Mouse (Mus musculus) liver, embryonic 16.5 days (tissue): ENCODE measurements around the gene Pcca. TPM values are rescaled to one million over a fixed set of nuclear protein-coding genes. Genes with fewer than 3 reads are reported as not detected.

Source experiments
- ATAC-seq: fragments of 200-750 bp; cut with Nextera tagmentation; 2 replicates; pipeline ENCODE4 v1.8.0; 2017; ENCODE audit warnings: low read depth, mild to moderate bottlenecking, moderate number of reproducible peaks, moderate library complexity
- H3K27ac ChIP-seq: fragments of 300-500 bp; sonication (generic); 2 replicates; pipeline ENCODE4 v1.5.1; 2014; ENCODE audit warnings: mild to moderate bottlenecking, low read length
- H3K27me3 ChIP-seq: fragments of 300-500 bp; sonication (generic); 2 replicates; pipeline ENCODE4 v1.6.1; 2014; ENCODE audit warnings: low read depth, low read length, mixed read lengths; ENCODE audit not compliant: control insufficient read depth, insufficient read depth
- H3K36me3 ChIP-seq: fragments of 300-500 bp; sonication (generic); 2 replicates; pipeline ENCODE4 v1.6.1; 2014; ENCODE audit warnings: mild to moderate bottlenecking; ENCODE audit not compliant: control insufficient read depth, insufficient read depth
- H3K4me1 ChIP-seq: fragments of 300-500 bp; sonication (generic); 2 replicates; pipeline ENCODE4 v1.6.1; 2014; ENCODE audit warnings: low read depth, low read length, mixed read lengths; ENCODE audit not compliant: control insufficient read depth
- H3K4me2 ChIP-seq: fragments of 300-500 bp; sonication (generic); 2 replicates; pipeline ENCODE4 v1.6.1; 2014; ENCODE audit warnings: low read depth, low read length, mixed read lengths
- H3K4me3 ChIP-seq: fragments of 300-500 bp; sonication (generic); 2 replicates; pipeline ENCODE4 v1.5.1; 2014; ENCODE audit warnings: low read depth, mild to moderate bottlenecking, low read length
- H3K9ac ChIP-seq: fragments of 300-500 bp; sonication (generic); 2 replicates; pipeline ENCODE4 v1.6.1; 2014; ENCODE audit warnings: low read depth, low read length
- H3K9me3 ChIP-seq: fragments of 300-500 bp; sonication (generic); replicated peaks from 2 replicates; pipeline ENCODE4 v1.6.1; 2016; ENCODE audit warnings: low read length; ENCODE audit not compliant: control insufficient read depth
- WGBS: fragments of 180-500 bp; shearing (Covaris S2); extraction: QIAGEN DNeasy Blood & Tissue Kit; methylation state at CpG from one replicate; pipeline ENCODE4 v1.1.7; 2014; ENCODE audit not compliant: insufficient replicate concordance; 5-methylcytosine and 5-hydroxymethylcytosine counted together
- polyA plus RNA-seq: library from polyadenylated mRNA; unstranded; fragments of >200 nt; fragmentation: Nextera tagmentation; extraction: Ambion mirVana; gene quantifications from 2 replicates; pipeline ENCODE4 v1.2.1, GENCODE M21; 2015

Gene Pcca
- polyA plus RNA-seq, 1 experiment from 2014 or later, result 17.7 TPM

DNA sequence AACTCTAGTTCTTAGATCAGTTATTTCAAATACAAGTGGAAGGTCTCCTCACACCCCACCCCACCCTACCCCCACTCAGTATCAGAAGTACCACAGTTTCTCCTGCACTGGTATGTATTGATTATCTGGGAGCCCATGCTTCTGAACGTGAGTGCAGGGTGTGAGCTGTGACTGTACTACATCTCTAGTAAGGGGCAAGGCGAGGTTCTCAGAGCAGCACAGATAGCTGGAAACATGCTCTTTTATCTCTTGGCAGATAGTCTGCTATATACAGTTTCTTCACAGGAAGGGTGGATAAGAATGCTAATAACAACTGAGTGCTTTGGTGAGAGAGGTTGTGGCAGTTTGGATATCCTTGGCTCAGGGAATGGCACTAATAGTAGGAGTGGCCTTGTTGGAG, 117.6 kb downstream of the Pcca start:
- Histone ChIP-seq H3K4me3 (no peak overlapping the region), H3K27me3 (no peaks in the 10 kb centered on the region), H3K4me1 (peaks cover 3% of the 10 kb centered on the region; the same call in 1 of the 2 replicates), H3K27ac (no peak overlapping the region), H3K36me3 (no peaks in the 10 kb centered on the region; the same call in 1 of the 2 replicates), H3K9ac (no peak overlapping the region), H3K4me2 (no peak overlapping the region), H3K9me3 (no peaks in the 10 kb centered on the region)
- 37% methylated on average over 2 of the region's 2 CpGs for WGBS
- ATAC-seq, result peak; percentile 93

DNA sequence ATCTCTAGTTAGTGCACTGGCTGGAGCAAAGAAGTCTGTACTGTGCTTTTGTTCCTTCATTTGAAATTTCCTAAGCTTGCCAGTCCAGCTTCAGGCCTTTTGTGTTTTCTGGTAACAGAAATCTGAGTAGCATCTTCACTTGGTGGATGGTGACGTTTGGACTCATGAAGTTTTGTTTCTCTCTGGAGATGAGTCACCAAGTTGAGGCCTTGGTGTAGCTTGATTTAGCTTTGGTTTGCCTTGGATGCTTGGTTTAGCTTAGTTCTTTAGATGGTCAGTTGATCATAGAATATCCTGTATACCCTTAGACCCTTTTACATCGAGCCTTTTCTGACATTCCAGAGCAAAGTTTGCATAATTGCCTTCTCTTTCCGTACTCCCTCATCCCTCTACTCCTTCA, 141.5 kb downstream of the Pcca start:
- ATAC-seq, result no peak
- no peak overlapping the region for H3K4me3 ChIP-seq
- no peak overlapping the region for H3K4me2 ChIP-seq
- H3K27ac ChIP-seq, result no peak overlapping the region
- no peaks in the 10 kb centered on the region for H3K4me1 ChIP-seq
- no peak overlapping the region for H3K9ac ChIP-seq
- WGBS, result 70% methylated on average over 3 of the region's 3 CpGs
- H3K36me3 ChIP-seq, result no peaks in the 10 kb centered on the region
- no peaks in the 10 kb centered on the region for H3K27me3 ChIP-seq
- H3K9me3 ChIP-seq, result no peaks in the 10 kb centered on the region

DNA sequence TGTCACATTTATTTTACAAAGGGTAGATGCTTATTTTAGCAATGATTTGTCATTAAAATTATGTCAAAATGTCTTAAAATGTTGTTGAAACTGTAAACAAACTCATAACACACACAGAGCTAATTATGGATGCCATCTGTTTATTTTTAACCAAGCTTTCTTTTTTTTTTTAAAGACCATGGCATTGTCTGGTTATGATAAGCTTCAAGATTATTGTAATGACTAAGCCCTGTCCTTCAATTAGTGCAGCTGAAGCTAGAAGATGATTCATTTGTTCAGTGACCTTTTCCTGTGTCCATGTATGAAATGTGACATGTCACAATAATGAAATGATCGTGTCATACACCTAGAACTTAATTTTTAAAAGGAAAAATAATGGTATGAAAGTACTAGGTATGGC, 149.5 kb downstream of the Pcca start:
- no peak for ATAC-seq
- H3K9me3 ChIP-seq, result no peaks in the 10 kb centered on the region
- 61% methylated on average over 1 of the region's 1 CpGs for WGBS
- H3K4me2 ChIP-seq, result no peak overlapping the region
- no peak overlapping the region for H3K9ac ChIP-seq
- H3K36me3 ChIP-seq, result no peaks in the 10 kb centered on the region
- no peaks in the 10 kb centered on the region for H3K4me1 ChIP-seq
- no peaks in the 10 kb centered on the region for H3K27me3 ChIP-seq
- H3K4me3 ChIP-seq, result no peak overlapping the region
- no peak overlapping the region for H3K27ac ChIP-seq

DNA sequence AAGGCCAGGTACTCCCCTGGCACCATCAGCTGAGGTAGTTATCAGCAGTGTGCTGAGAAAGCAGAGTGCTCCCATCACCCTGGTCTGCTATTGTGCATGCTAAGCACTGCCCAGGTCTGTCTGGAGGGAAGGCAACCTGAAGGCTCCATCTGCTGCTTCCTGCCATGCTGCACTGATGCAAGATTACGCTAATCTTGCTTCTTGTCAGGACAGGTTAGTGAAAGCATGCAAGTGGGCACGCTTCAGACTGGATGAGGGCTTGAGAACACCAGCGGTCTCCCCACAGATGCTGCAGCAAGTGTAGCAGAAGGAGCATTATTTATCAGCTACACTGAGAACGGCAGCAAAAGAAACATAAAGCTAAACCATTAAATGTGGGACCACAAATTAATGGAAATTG, 150.1 kb downstream of the Pcca start:
- H3K4me1 ChIP-seq, result no peaks in the 10 kb centered on the region

DNA sequence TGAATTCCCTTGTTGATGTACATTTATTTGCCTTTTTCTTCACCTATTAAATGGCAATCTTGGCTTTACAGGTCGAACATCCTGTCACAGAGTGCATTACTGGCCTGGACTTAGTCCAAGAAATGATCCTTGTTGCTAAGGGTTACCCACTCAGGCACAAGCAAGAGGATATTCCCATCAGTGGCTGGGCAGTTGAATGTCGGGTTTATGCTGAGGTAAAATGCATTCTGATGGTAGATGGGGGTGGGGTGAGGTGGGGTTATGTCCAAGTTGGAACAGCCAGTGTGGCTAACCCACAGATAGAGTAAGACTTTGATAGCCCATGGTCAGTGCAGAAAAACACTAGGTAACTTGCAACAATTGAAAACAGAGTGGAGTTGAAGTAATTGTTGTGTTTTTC, 150.7 kb downstream of the Pcca start:
- Histone ChIP-seq H3K9me3 (no peaks in the 10 kb centered on the region), H3K4me2 (no peak overlapping the region), H3K9ac (no peak overlapping the region), H3K27ac (no peak overlapping the region), H3K4me3 (no peak overlapping the region), H3K4me1 (no peaks in the 10 kb centered on the region), H3K36me3 (no peaks in the 10 kb centered on the region), H3K27me3 (no peaks in the 10 kb centered on the region)
- WGBS, result 46% methylated on average over 2 of the region's 2 CpGs
- no peak for ATAC-seq

More for the DNA sequence above, 150.1 kb downstream of the Pcca start:
- Histone ChIP-seq H3K4me2 (no peak overlapping the region), H3K9me3 (no peaks in the 10 kb centered on the region), H3K27ac (no peak overlapping the region), H3K4me3 (no peak overlapping the region), H3K9ac (no peak overlapping the region), H3K36me3 (no peaks in the 10 kb centered on the region), H3K27me3 (no peaks in the 10 kb centered on the region)
- ATAC-seq, result no peak
- 73% methylated on average over 4 of the region's 4 CpGs for WGBS

DNA sequence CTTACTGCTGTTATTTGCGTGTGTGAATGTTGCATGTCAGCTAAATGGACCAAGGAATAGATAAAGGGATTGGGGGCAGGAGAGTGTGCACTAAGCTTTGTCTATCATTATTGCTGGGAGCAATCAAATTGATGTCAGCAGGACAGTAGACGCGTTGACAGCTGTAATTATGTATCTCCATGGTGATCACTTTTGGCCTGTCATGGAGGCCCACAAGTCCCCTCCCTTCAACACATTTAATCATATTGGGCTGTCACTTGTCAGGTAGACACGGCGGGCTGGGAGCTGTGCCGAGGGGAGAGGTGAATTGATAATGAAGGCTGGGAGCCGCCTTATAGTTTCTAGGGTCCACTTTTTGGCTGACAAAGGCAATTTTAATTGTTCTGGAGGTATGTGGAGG, 153.3 kb downstream of the Pcca start:
- H3K4me2 ChIP-seq, result no peak overlapping the region
- H3K4me1 ChIP-seq, result no peaks in the 10 kb centered on the region
- H3K9me3 ChIP-seq, result no peaks in the 10 kb centered on the region
- no peak overlapping the region for H3K27ac ChIP-seq
- 69% methylated on average over 7 of the region's 7 CpGs for WGBS
- H3K27me3 ChIP-seq, result no peaks in the 10 kb centered on the region
- H3K36me3 ChIP-seq, result no peaks in the 10 kb centered on the region
- H3K4me3 ChIP-seq, result no peak overlapping the region
- no peak for ATAC-seq
- H3K9ac ChIP-seq, result no peak overlapping the region

DNA sequence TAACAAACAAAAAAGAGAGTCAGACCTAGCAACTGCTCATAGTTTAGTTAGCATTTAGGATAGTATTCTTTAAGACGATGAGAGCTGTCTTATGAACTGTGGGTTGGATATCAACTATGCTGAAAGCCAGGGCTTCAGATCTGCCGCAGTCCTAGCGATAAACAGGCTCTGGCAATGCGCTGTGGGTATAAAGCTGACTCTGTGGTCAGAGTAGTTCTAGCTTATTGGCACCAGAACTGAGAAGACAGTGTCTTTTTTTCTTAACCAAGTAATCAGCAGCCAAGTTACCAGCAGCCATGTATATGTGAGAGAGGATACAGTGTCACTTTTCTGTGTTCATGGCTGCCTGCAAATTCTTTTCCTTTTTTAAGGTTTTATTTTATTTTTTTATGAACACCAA, 154.3 kb downstream of the Pcca start:
- WGBS, result 80% methylated on average over 4 of the region's 4 CpGs
- Histone ChIP-seq H3K9ac (no peak overlapping the region), H3K36me3 (no peaks in the 10 kb centered on the region), H3K27me3 (no peaks in the 10 kb centered on the region), H3K9me3 (no peaks in the 10 kb centered on the region), H3K4me3 (no peak overlapping the region), H3K4me2 (no peak overlapping the region), H3K27ac (no peak overlapping the region), H3K4me1 (no peaks in the 10 kb centered on the region)
- no peak for ATAC-seq

DNA sequence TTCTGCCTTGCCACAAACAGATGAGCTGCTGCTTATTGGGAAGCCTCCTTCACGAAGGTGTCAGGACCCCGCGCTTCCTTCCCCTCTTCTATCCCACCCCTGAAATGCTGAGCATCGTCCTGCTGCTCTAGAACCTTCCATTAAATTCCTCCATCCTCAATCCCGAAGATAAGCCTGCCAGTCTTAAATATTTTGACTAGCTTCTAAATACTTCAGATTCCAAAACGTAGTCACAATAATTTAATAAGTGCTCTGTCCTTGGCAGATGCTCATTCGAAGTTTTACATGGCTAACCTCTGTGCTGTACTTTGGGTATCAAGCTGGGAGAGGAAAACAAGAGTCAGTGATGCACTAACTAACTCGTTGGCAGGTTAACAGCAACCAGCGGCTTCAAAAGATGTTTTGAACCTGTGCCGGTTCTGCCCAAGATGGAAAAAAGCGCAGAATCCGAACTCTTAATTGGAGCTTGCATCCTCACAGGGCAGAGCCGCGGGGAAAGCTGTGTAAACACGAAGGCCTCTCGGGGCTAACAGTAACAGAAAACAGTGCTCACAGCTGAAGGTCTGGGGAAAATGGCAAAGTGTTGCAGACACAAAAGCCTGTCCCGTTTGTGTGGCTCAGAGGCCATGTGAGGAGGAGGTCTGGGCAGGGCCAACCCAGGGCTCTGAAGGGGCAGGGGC, 155.2 kb downstream of the Pcca start:
- no peak overlapping the region for H3K4me3 ChIP-seq
- no peaks in the 10 kb centered on the region for H3K4me1 ChIP-seq
- H3K9me3 ChIP-seq, result no peaks in the 10 kb centered on the region
- no peak overlapping the region for H3K4me2 ChIP-seq
- H3K27me3 ChIP-seq, result no peaks in the 10 kb centered on the region
- no peaks in the 10 kb centered on the region for H3K36me3 ChIP-seq
- 63% methylated on average over 17 of the region's 17 CpGs for WGBS
- H3K27ac ChIP-seq, result no peak overlapping the region
- ATAC-seq, result no peak
- H3K9ac ChIP-seq, result no peak overlapping the region

DNA sequence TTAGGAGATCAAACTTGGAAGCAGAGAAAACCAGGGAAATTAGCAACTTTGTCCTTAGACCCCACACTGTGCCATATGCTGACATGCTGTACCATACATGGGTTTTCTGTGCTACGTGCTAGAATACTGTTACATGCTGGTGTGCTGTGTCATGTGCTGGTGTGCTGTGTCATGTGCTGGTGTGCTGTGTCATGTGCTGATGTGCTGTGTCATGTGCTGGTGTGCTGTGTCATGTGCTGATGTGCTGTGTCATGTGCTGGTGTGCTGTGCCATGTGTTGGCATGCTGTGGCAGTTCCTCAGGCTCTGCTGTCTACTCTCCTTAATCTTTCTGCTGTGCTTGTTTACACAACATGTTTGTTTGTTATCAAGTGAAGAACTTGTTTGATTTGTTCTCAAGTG, 157.4 kb downstream of the Pcca start:
- H3K36me3 ChIP-seq, result no peaks in the 10 kb centered on the region
- peak; percentile 59 for ATAC-seq
- H3K9me3 ChIP-seq, result no peaks in the 10 kb centered on the region
- no peak overlapping the region for H3K4me2 ChIP-seq
- no peaks in the 10 kb centered on the region for H3K27me3 ChIP-seq
- no peaks in the 10 kb centered on the region for H3K4me1 ChIP-seq
- no peak overlapping the region for H3K4me3 ChIP-seq
- no peak overlapping the region for H3K27ac ChIP-seq
- 75% methylated on average over 1 of the region's 1 CpGs for WGBS
- no peak overlapping the region for H3K9ac ChIP-seq
